Mouse (Mus musculus) liver, adult 2 months (tissue): ENCODE measurements around the gene Bdp1.

Experiments
- CTCF ChIP-seq: fragments of 200-500 bp; IDR thresholded peaks from 2 replicates; pipeline ENCODE4 v1.5.1; 2011; ENCODE audit warnings: low read depth, low read length, control low read depth
- POLR2A ChIP-seq: fragments of 200-500 bp; IDR thresholded peaks from 2 replicates; pipeline ENCODE4 v1.6.1; 2011; ENCODE audit warnings: low read length, control low read depth; ENCODE audit not compliant: insufficient read depth; ENCODE audit errors: extremely low read depth

DNA sequence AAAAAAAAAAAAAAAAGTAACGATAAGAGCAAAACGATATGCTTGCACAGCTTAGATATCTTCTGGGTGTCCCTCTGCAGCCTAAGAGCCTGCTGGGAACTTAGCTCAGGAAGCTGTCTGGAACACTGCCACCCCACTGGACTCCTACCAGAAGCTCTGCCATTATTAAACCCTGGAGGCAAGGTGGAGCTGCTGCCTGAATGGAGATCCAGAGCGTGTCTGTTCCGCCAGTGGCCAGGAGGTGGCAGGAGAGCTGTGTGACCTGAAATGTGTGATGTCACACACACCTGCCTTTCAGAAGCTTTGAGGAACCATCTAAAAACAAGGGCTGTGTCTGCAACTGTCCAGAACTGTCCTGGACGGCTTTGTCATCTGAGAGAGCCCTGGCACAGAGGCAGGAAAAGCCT lies 102.1 kb downstream of the Bdp1 start:
- no peak for TF ChIP-seq POLR2A
- peak; percentile 97 for TF ChIP-seq CTCF
